Mouse (Mus musculus): ENCODE results near the gene Actr1b. TPM values are rescaled to one million over a fixed set of nuclear protein-coding genes. Genes with fewer than 3 reads are reported as not detected.
"Not testable (repeated sequence)": the region's sequence is repeated elsewhere in the genome, so short reads cannot be mapped to it uniquely, and the experiment has no call there.

Actr1b gene
- polyA plus RNA-seq, 1 experiment: 413 TPM

GRCm38 (mm10) chr1:36707797-36708196 is 6.4 kb downstream of the Actr1b start:
- DNase-seq (ENCODE audit: extremely low spot score in 1 of 2, low spot score in 1 of 2): no peak

GRCm38 (mm10) chr1:36707166-36707565 is 7.1 kb downstream of the Actr1b start:
- DNase-seq (ENCODE audit: extremely low spot score in 1 of 2, low spot score in 1 of 2): peak in 1 of 2 experiments; percentile 60

- no peak for DNase-seq (ENCODE audit: extremely low spot score in 1 of 2, low spot score in 1 of 2)
These were observed 17.2 kb downstream of the Actr1b start for GRCm38 (mm10) chr1:36697030-36697429.

GRCm38 (mm10) chr1:36696411-36696810 is 17.8 kb downstream of the Actr1b start:
- DNase-seq (ENCODE audit: extremely low spot score in 1 of 2, low spot score in 1 of 2): no peak

DNA sequence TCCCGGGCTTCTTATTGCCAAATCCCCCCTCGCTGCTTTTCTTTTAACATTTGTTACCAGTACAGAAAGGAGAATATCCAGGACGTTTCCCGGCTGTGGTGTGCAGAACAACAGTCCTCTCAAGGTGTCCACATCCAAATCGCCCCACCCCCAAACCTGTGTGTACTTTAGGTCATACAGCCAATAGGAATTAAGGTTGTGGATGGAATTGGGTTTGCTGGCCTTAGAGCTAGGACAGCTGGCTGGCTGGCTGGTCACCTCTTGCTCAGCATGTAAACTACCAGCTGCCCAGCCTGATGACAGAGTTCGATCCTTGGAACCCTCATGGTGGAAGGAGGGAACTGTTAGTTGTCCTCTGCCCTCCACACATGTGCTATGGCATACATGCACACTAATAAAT is 19.4 kb downstream of the Actr1b start:
- no peak for DNase-seq (ENCODE audit: extremely low spot score in 1 of 2, low spot score in 1 of 2)

GRCm38 (mm10) chr1:36691271-36692155 is 22.7 kb downstream of the Actr1b start, which contains the start of gene Cox5b:
Gene Cox5b, plus strand, starts transcription at chr1:36691449.
- peak; percentile 95 to 97 for DNase-seq (ENCODE audit: extremely low spot score in 1 of 2, low spot score in 1 of 2)

- no peak for DNase-seq (ENCODE audit: extremely low spot score in 1 of 2, low spot score in 1 of 2)
These were observed 23.5 kb downstream of the Actr1b start for GRCm38 (mm10) chr1:36690671-36691235.

DNA sequence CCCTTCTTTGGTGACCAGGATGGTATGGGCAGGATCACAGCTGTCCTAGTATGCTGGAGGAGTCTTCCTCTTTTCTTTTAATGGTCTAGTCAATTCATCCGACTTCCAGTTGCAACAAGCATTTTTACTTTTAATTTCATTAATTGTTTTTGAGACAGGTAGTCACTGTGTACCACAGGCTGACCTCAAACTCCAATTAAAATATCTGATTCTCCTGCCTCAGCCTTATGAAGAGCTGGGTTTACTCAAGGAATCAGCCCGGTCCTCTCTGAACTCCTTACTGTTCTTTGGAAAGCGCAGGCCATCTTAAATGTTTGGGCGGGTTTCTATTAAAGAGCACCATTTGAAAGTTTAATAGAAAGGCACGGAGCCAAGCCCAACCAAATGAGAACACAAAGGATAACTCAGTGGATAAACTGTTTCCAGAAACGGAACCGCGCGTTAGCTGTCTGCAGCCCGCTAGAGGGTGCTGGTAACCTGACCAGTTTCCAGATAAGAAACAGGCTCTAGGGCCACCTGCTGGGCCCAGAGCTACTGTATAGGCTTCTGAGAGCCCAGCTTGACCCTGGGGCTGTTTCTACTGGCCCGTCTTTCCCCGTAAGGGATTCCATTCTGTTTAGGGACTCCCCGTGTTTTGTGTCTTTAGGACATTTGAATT is 30.3 kb downstream of the Actr1b start:
- DNase-seq (ENCODE audit: extremely low spot score in 1 of 2, low spot score in 1 of 2): peak; percentile 67 to 88

DNA sequence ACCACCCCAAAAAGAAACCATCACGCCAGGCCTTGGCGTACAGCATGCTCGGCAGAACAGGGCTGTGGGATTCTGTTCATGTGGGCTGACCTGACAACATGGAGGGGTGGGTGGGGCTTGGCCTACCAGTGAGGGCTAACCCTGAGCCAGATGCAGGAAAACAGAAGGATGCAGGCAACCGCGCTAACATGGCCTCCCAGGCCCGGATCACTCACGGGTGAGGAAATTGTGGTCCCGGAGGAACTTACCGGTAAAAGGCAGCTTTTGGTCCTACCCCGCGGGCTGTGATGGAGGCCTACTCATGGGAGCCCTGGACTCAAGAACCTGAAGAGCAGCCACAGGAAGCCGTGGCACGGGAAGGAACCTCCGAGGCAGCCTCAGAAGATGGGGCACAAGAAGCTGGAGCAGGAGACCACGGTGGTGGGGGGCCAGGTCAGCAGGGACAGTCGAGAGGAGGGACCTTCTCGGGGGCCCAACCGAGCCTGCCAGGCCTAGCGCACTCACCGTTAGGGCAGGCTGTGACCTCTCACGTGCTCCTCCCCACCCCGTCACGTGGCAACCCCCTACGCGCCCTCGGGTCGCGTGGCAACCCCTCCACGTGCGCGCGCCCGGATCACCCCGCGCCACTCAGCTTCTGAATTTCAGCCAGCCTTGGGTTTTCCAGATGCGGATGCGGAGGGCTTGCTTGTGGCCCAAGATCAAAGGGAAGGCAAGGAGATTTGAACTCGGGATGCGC is 31.4 kb downstream of the Actr1b start, which contains the start of gene Fam178b:
TSS of gene Fam178b (minus strand) at position 564 of the 736 bp plus-strand sequence.
- no peak for DNase-seq (ENCODE audit: extremely low spot score in 1 of 2, low spot score in 1 of 2)

DNA sequence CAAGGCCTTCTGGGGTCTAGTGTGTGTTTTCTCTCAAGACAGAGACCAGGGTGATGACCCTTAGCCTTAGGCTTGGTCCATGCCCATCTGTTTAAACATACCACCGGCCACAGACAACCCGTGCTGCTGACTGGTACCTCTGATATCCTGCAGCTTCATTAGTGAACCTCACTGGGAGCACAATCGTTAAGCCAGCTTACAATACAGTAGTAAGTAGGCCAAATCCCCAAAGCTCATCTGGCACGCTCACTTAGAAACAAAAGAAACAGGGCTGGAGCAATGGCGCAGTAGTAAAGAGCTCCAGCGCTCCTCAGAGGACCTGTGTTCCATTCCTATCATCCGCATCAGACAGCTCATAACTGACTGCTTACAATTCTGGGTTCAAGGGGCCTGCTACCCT is 33.3 kb downstream of the Actr1b start:
- no peak for DNase-seq (ENCODE audit: extremely low spot score in 1 of 2, low spot score in 1 of 2)

GRCm38 (mm10) chr1:36674936-36675335 is 39.3 kb downstream of the Actr1b start:
- DNase-seq (ENCODE audit: extremely low spot score in 1 of 2, low spot score in 1 of 2): no peak

DNA sequence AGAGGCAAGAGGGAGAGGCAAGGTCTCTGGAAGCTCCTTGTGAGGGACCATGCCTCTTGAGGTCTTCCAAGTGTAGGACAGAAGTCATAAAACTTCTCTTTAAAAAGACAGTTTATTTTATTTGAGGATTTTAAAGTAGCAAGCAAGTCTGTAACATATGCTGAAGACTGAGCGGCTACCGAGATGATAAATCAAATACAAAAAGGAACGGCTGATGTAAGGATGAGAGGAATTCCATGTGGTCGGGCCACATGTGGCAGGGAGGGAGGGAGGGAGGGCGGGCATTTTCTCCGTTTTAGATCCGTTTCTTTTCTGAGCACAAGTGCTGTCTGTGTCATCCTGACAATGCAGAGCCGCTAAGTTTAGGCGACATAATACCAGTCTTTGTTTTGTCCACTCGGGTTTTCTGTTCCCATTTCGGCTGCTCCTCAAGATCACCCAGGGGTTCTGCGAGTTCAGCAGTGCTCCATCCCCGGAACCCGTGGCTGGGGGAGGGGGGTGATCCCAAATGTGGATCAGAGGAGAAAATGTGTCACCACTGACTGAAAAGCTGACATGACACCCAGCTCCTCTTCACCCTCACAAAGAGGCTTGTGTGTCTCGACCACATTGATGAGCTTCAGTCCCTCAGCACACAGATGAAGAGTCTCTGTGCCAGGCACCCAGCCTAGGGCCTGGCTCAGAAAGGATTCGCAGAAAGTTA is 41.4 kb downstream of the Actr1b start:
- no peak for DNase-seq (ENCODE audit: extremely low spot score in 1 of 2, low spot score in 1 of 2)

GRCm38 (mm10) chr1:36671260-36671659 is 43.0 kb downstream of the Actr1b start:
- no peak for DNase-seq (ENCODE audit: extremely low spot score in 1 of 2, low spot score in 1 of 2)

- DNase-seq (ENCODE audit: extremely low spot score in 1 of 2, low spot score in 1 of 2): no peak
These were observed 44.0 kb downstream of the Actr1b start for GRCm38 (mm10) chr1:36670256-36670655.

DNA sequence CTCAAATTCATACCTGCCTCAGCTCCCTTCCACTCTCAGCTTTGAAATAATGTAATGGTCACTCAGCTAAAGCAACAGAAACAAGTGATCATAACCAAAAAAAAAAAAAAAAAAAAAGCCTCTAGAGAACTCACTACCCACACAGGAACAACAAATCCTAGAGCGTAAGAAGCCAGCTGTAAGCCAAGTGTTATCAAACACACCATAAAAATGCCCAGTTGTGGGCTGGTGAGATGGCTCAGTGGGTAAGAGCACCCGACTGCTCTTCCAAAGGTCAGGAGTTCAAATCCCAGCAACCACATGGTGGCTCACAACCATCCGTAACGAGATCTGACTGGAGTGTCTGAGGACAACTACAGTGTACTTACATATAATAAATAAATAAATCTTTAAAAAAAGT is 46.2 kb downstream of the Actr1b start:
- not testable (repeated sequence) for DNase-seq (ENCODE audit: extremely low spot score in 1 of 2, low spot score in 1 of 2)

- DNase-seq (ENCODE audit: extremely low spot score in 1 of 2, low spot score in 1 of 2): no peak
These were observed 48.3 kb downstream of the Actr1b start for GRCm38 (mm10) chr1:36665934-36666333.

- DNase-seq (ENCODE audit: extremely low spot score in 1 of 2, low spot score in 1 of 2): no peak
These were observed 49.0 kb downstream of the Actr1b start for GRCm38 (mm10) chr1:36665165-36665723.

- DNase-seq (ENCODE audit: extremely low spot score in 1 of 2, low spot score in 1 of 2): peak in 1 of 2 experiments; percentile 48
These were observed 49.8 kb downstream of the Actr1b start for GRCm38 (mm10) chr1:36664457-36664856.

- no peak for DNase-seq (ENCODE audit: extremely low spot score in 1 of 2, low spot score in 1 of 2)
These were observed 55.4 kb downstream of the Actr1b start for GRCm38 (mm10) chr1:36658621-36659399.

Data from frontal cortex, adult 2 months (tissue).